Mouse (Mus musculus) megakaryocyte, embryonic 14.5 days (primary cell): Measurements from ENCODE around the gene Trpv6.

ENCODE experiments used
- FLI1 ChIP-seq: IDR thresholded peaks from 2 replicates; pipeline ENCODE4 v1.6.1; 2012; ENCODE audit warnings: low read length, inconsistent platforms, mixed read lengths
- GATA1 ChIP-seq: IDR thresholded peaks from 3 replicates; pipeline ENCODE4 v1.6.1; 2012; ENCODE audit warnings: mixed read lengths, low read length, inconsistent platforms, borderline replicate concordance

DNA sequence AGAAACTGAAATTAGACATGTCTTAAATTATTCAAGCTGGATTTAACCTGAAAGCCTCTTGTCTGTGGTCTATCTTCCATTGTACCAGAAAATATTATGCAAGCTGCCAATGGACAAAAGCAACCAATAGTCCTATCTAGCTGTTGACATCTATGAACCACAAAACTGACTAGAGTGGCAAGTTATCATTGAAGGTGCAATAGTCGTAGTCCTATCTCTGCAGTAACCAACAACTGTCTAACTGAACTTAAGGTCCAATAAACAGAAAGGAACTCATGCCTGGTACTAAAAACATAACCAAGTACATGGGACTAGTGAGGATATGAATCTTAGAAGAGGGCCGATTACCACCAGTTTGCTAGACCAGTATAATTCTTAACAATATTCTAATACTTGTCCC lies 40.3 kb upstream of the Trpv6 start:
- TF ChIP-seq GATA1 = no peak
- TF ChIP-seq FLI1 = no peak
